Mouse (Mus musculus) heart, embryonic 15.5 days (tissue): ENCODE data around the gene Utp20. TPM values are rescaled to one million over a fixed set of nuclear protein-coding genes. Genes with fewer than 3 reads are reported as not detected.

ENCODE experiments used
- ATAC-seq: fragments of 200-750 bp; cut with Nextera tagmentation; replicated peaks from 2 replicates; pipeline ENCODE4 v1.8.0; 2017; ENCODE audit warnings: low read depth, moderate TSS enrichment; ENCODE audit not compliant: insufficient number of reproducible peaks, insufficient read depth, low FRiP score
- H3K27ac ChIP-seq: fragments of 300-500 bp; sonication (generic); 2 replicates; pipeline ENCODE4 v1.5.1; 2015; ENCODE audit warnings: mild to moderate bottlenecking, inconsistent platforms
- H3K27me3 ChIP-seq: fragments of 300-500 bp; sonication (generic); 2 replicates; pipeline ENCODE4 v1.6.1; 2015; ENCODE audit warnings: inconsistent platforms
- H3K36me3 ChIP-seq: fragments of 300-500 bp; sonication (generic); 2 replicates; pipeline ENCODE4 v1.6.1; 2015; ENCODE audit warnings: mild to moderate bottlenecking, inconsistent platforms
- H3K4me1 ChIP-seq: fragments of 300-500 bp; sonication (generic); replicated peaks from 2 replicates; pipeline ENCODE4 v1.6.1; 2015; ENCODE audit warnings: inconsistent platforms
- H3K4me2 ChIP-seq: fragments of 300-500 bp; sonication (generic); 2 replicates; pipeline ENCODE4 v1.6.1; 2015; ENCODE audit warnings: inconsistent platforms, mild to moderate bottlenecking, moderate library complexity
- H3K4me3 ChIP-seq: fragments of 300-500 bp; sonication (generic); 2 replicates; pipeline ENCODE4 v1.5.1; 2015; ENCODE audit warnings: mild to moderate bottlenecking, inconsistent platforms
- H3K9ac ChIP-seq: fragments of 300-500 bp; sonication (generic); 2 replicates; pipeline ENCODE4 v1.6.1; 2015; ENCODE audit warnings: mild to moderate bottlenecking, inconsistent platforms
- H3K9me3 ChIP-seq: fragments of 300-500 bp; sonication (generic); replicated peaks from 2 replicates; pipeline ENCODE4 v1.6.1; 2016; ENCODE audit warnings: inconsistent platforms
- WGBS: fragments of 180-500 bp; shearing (Covaris S2); methylation state at CpG from one replicate; pipeline ENCODE4 v1.1.7; 2015; ENCODE audit warnings: mixed read lengths; 5-methylcytosine and 5-hydroxymethylcytosine counted together
- polyA plus RNA-seq: library from polyadenylated mRNA; unstranded; fragments of >200 nt; fragmentation: Nextera tagmentation; extraction: Ambion mirVana; gene quantifications from 2 replicates; pipeline ENCODE4 v1.2.1, GENCODE M21; 2015

Utp20 gene
- polyA plus RNA-seq, 1 experiment from 2014 or later: 7.1 TPM

GRCm38 (mm10) chr10:88732309-88732622 lies 94.3 kb downstream of the Utp20 start:
- H3K4me3 ChIP-seq: peak overlapping the region; percentile 99
- peaks cover 6% of the 10 kb centered on the region for H3K27me3 ChIP-seq
- no peak overlapping the region for H3K27ac ChIP-seq
- peaks cover 12% of the 10 kb centered on the region for H3K4me1 ChIP-seq
- no peaks in the 10 kb centered on the region for H3K9me3 ChIP-seq
- peak overlapping the region; percentile 98 for H3K9ac ChIP-seq
- H3K36me3 ChIP-seq: peaks cover 13% of the 10 kb centered on the region
- H3K4me2 ChIP-seq: peak overlapping the region; percentile 93
- no peak for ATAC-seq
- 4% methylated on average over 6 of the region's 6 CpGs for WGBS

GRCm38 (mm10) chr10:88731496-88732308 lies 94.9 kb downstream of the Utp20 start:
- peak overlapping the region; percentile 99 for H3K4me3 ChIP-seq
- peak overlapping the region; percentile 86 for H3K27ac ChIP-seq
- peaks cover 6% of the 10 kb centered on the region for H3K27me3 ChIP-seq
- peaks cover 8% of the 10 kb centered on the region for H3K36me3 ChIP-seq
- H3K9ac ChIP-seq: peak overlapping the region; percentile 98
- peak; percentile 30 for ATAC-seq
- H3K4me1 ChIP-seq: peaks cover 12% of the 10 kb centered on the region
- no peaks in the 10 kb centered on the region for H3K9me3 ChIP-seq
- WGBS: 1% methylated on average over 61 of the region's 61 CpGs
- H3K4me2 ChIP-seq: peak overlapping the region; percentile 93

- Histone ChIP-seq H3K36me3 (no peaks in the 10 kb centered on the region), H3K9ac (peak within 1 kb of the TSS; percentile 98), H3K27ac (peak within 1 kb of the TSS; percentile 86), H3K4me3 (peak within 1 kb of the TSS; percentile 99), H3K4me2 (peak within 1 kb of the TSS; percentile 93), H3K27me3 (peaks cover 6% of the 10 kb centered on the region), H3K9me3 (no peaks in the 10 kb centered on the region), H3K4me1 (peaks cover 12% of the 10 kb centered on the region)
- peak; percentile 96 for ATAC-seq
- 1% methylated on average over 65 of the region's 65 CpGs for WGBS
Observed at GRCm38 (mm10) chr10:88730571-88731495, 95.8 kb downstream of the Utp20 start, which contains the start of gene Arl1. Gene Arl1 (plus strand): TSS chr10:88730858.

GRCm38 (mm10) chr10:88728166-88728565 lies 98.4 kb downstream of the Utp20 start:
- 61% methylated on average over 8 of the region's 8 CpGs for WGBS
- Histone ChIP-seq H3K4me1 (peaks cover 12% of the 10 kb centered on the region), H3K36me3 (no peaks in the 10 kb centered on the region), H3K9ac (no peak overlapping the region), H3K27ac (no peak overlapping the region), H3K27me3 (peaks cover 6% of the 10 kb centered on the region), H3K4me3 (no peak overlapping the region), H3K4me2 (no peak overlapping the region), H3K9me3 (no peaks in the 10 kb centered on the region)
- ATAC-seq: no peak

DNA sequence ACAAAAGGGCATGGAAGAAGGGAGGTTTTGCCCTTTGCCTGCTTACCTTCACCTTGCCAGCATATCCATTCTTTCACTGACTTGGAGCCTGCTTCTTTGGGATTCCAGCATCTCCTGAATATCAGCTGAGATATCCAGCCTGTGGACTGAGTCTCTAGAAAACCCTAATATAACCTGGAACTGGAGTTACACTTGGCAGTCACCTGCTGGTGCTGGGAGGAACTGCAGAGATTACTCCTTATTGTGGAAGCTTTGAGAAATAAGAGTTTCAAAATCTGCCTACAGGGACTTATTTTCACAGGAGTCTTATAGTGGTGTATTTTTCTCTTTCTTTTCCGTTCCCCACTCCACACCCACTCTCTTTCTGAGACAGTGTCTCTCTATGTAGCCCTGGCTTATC lies 99.5 kb downstream of the Utp20 start:
- Histone ChIP-seq H3K4me3 (no peak overlapping the region), H3K27me3 (peaks cover 6% of the 10 kb centered on the region), H3K4me2 (no peak overlapping the region), H3K27ac (no peak overlapping the region), H3K4me1 (peaks cover 5% of the 10 kb centered on the region; the same call in 1 of the 2 replicates), H3K9ac (no peak overlapping the region), H3K36me3 (no peaks in the 10 kb centered on the region), H3K9me3 (no peaks in the 10 kb centered on the region)
- ATAC-seq: no peak
- WGBS: 44% methylated on average over 1 of the region's 1 CpGs

DNA sequence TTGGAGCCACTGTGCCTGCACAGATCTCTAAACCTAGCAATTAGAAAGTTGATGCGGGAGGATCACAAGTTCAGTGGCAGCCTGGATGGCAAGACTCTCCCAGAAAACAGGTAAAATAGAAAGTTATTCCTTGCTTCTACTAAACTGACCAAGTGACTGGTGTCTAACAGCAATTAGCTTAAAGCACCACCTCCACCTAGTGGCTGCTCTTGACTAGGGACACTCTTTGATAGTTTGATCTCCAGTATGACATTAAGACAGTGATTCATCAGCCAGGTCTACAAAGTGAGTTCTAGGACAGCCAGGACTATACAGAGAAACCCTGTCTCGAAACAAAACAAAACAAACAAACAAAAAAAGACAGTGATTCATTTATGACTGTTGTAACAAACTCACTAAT lies 101.3 kb downstream of the Utp20 start:
- H3K4me2 ChIP-seq: no peak overlapping the region
- no peak overlapping the region for H3K9ac ChIP-seq
- H3K27ac ChIP-seq: no peak overlapping the region
- H3K4me1 ChIP-seq: peaks cover 2% of the 10 kb centered on the region; the same call in 1 of the 2 replicates
- WGBS: 32% methylated on average over 2 of the region's 2 CpGs
- peaks cover 6% of the 10 kb centered on the region for H3K27me3 ChIP-seq
- no peaks in the 10 kb centered on the region for H3K9me3 ChIP-seq
- H3K36me3 ChIP-seq: no peaks in the 10 kb centered on the region
- H3K4me3 ChIP-seq: no peak overlapping the region
- ATAC-seq: no peak

DNA sequence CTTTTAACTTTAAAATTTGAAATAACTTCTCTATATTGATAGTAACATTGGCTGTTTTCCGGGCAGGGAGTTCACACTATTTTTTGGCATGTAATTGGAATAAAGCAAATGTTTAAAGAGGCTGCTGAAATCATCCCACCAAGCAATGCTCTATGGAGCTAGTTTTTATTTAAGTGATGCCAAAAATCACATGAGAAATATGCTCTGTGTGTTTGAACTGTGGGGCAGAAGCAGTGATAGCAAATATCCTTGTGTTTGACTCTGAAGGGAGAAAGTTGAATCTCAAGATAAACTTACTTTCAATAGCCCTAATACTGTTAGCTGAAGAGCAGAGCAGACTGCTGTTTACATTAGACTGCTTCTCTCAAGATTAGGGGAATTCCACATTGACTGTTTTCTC lies 107.0 kb downstream of the Utp20 start:
- no peaks in the 10 kb centered on the region for H3K4me1 ChIP-seq
- no peak overlapping the region for H3K4me2 ChIP-seq
- WGBS: 58% methylated on average over 1 of the region's 1 CpGs
- no peaks in the 10 kb centered on the region for H3K9me3 ChIP-seq
- H3K27ac ChIP-seq: no peak overlapping the region
- H3K36me3 ChIP-seq: no peaks in the 10 kb centered on the region
- no peak overlapping the region for H3K9ac ChIP-seq
- H3K27me3 ChIP-seq: no peaks in the 10 kb centered on the region
- no peak for ATAC-seq
- H3K4me3 ChIP-seq: no peak overlapping the region

DNA sequence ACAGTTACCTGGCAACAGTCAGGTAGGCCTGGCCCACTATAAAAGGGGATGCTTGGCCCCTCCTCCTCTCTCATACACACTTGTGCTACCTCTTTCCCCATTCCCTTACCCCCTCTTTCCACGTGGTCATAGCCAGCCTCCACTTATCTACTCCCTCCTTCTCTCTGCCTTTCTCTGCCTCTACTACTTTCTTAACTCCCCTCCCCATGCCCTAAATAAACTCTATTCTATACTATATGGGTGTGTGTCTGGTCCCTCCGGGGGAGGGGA lies 108.9 kb downstream of the Utp20 start:
- Histone ChIP-seq H3K9ac (no peak overlapping the region), H3K4me1 (no peaks in the 10 kb centered on the region), H3K4me3 (no peak overlapping the region), H3K4me2 (no peak overlapping the region), H3K9me3 (no peaks in the 10 kb centered on the region), H3K27me3 (no peaks in the 10 kb centered on the region), H3K27ac (no peak overlapping the region), H3K36me3 (no peaks in the 10 kb centered on the region)
- no peak for ATAC-seq
- 45% methylated on average over 2 of the region's 2 CpGs for WGBS

DNA sequence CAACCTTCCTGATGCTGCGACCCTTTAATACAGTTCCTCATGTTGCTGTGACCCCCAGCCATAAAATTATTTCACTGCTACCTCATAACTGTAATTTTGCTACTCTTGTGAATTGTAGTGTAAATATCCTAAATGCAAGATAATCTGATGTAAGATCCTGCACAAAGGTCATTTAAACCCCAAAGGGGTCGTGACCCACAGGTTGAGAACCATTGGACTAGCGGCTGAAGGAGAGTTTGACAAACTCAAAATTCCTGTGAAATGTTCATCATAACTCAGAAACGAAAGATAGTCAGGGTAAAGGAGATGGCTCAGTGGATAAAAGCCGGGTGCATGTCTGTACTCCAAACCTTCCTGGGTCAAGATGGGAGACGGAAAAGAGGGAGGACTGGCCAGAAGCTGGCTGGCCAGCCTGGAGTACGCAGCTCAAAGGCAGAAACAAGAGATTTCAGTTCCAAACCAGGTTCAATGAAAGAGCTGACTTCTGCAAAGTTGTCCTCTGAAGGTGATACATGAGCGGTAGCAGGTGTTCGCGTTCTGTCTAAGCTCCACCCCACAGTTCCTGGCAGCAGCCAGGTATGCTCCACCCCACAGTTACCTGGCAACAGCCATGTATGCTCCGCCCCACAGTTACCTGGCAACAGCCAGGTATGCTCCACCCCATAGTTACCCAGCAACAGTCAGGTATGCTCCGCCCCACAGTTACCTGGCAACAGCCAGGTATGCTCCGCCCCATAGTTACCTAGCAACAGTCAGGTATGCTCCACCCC lies 109.4 kb downstream of the Utp20 start:
- H3K4me3 ChIP-seq: no peak overlapping the region
- H3K9ac ChIP-seq: no peak overlapping the region
- no peaks in the 10 kb centered on the region for H3K27me3 ChIP-seq
- H3K4me2 ChIP-seq: no peak overlapping the region
- 52% methylated on average over 13 of the region's 13 CpGs for WGBS
- ATAC-seq: no peak
- H3K4me1 ChIP-seq: no peaks in the 10 kb centered on the region
- no peaks in the 10 kb centered on the region for H3K9me3 ChIP-seq
- H3K36me3 ChIP-seq: no peaks in the 10 kb centered on the region
- H3K27ac ChIP-seq: no peak overlapping the region

GRCm38 (mm10) chr10:88715621-88716020 lies 111.0 kb downstream of the Utp20 start:
- 81% methylated on average over 6 of the region's 6 CpGs for WGBS
- H3K9me3 ChIP-seq: no peaks in the 10 kb centered on the region; the same call in 1 of the 2 replicates
- H3K4me1 ChIP-seq: no peaks in the 10 kb centered on the region
- H3K4me2 ChIP-seq: no peak overlapping the region
- H3K4me3 ChIP-seq: no peak overlapping the region
- ATAC-seq: no peak
- no peak overlapping the region for H3K9ac ChIP-seq
- no peaks in the 10 kb centered on the region for H3K36me3 ChIP-seq
- H3K27me3 ChIP-seq: no peaks in the 10 kb centered on the region
- H3K27ac ChIP-seq: no peak overlapping the region

DNA sequence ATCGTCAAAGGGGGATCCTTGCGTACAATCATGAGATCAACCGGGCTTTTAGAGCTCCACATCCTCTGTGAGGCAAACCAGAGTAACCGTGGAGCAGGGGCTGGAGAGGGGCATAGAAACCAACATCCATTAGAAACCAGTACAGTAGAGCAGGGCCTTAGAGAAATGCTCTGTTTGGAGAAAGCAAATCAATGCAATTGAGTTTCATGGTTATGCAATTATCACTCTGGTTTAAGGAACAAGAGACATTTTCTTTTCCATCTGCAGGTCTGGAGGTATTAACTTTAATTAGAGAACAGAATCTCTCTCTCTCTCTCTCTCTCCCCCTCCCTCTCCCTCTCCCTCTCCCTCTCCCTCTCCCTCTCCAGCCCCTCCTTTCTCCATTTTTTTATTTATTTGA lies 111.9 kb downstream of the Utp20 start:
- H3K36me3 ChIP-seq: no peaks in the 10 kb centered on the region
- no peak for ATAC-seq
- H3K9ac ChIP-seq: no peak overlapping the region
- H3K27ac ChIP-seq: no peak overlapping the region
- no peak overlapping the region for H3K4me2 ChIP-seq
- no peaks in the 10 kb centered on the region; the same call in 1 of the 2 replicates for H3K9me3 ChIP-seq
- 77% methylated on average over 4 of the region's 4 CpGs for WGBS
- no peaks in the 10 kb centered on the region for H3K27me3 ChIP-seq
- no peak overlapping the region for H3K4me3 ChIP-seq
- H3K4me1 ChIP-seq: no peaks in the 10 kb centered on the region
